Mouse (Mus musculus) megakaryocyte, embryonic 14.5 days (primary cell): ENCODE results near the gene Arhgap23.

Experiments used
- FLI1 ChIP-seq: IDR thresholded peaks from 2 replicates; pipeline ENCODE4 v1.6.1; 2012; ENCODE audit warnings: low read length, inconsistent platforms, mixed read lengths
- GATA1 ChIP-seq: IDR thresholded peaks from 3 replicates; pipeline ENCODE4 v1.6.1; 2012; ENCODE audit warnings: mixed read lengths, low read length, inconsistent platforms, borderline replicate concordance

GRCm38 (mm10) chr11:97546804-97547411 is 131.6 kb downstream of the Arhgap23 start:
- TF ChIP-seq FLI1 (no peak), GATA1 (no peak)
